Mouse (Mus musculus) stomach, embryonic 16.5 days (tissue): Measurements from ENCODE around the gene 7530416G11Rik. TPM values are rescaled to one million over a fixed set of nuclear protein-coding genes. Genes with fewer than 3 reads are reported as not detected.

Experiments
- ATAC-seq: fragments of 200-750 bp; cut with Nextera tagmentation; 2 replicates; pipeline ENCODE4 v1.8.0; 2017; ENCODE audit warnings: moderate number of reproducible peaks, moderate TSS enrichment; ENCODE audit not compliant: insufficient read depth, low FRiP score
- H3K27ac ChIP-seq: fragments of 300-500 bp; sonication (generic); 2 replicates; pipeline ENCODE4 v1.5.1; 2014; ENCODE audit warnings: low read length
- H3K27me3 ChIP-seq: fragments of 300-500 bp; sonication (generic); 2 replicates; pipeline ENCODE4 v1.6.1; 2014; ENCODE audit warnings: low read length, control low read depth, mixed read lengths; ENCODE audit not compliant: control insufficient read depth, insufficient read depth
- H3K36me3 ChIP-seq: fragments of 300-500 bp; sonication (generic); 2 replicates; pipeline ENCODE4 v1.6.1; 2014; ENCODE audit warnings: low read length; ENCODE audit not compliant: control insufficient read depth, insufficient read depth
- H3K4me1 ChIP-seq: fragments of 300-500 bp; sonication (generic); 2 replicates; pipeline ENCODE4 v1.6.1; 2014; ENCODE audit warnings: low read length, control low read depth, mixed read lengths; ENCODE audit not compliant: control insufficient read depth, insufficient read depth
- H3K4me2 ChIP-seq: fragments of 300-500 bp; sonication (generic); 2 replicates; pipeline ENCODE4 v1.6.1; 2014; ENCODE audit warnings: low read depth, low read length, mixed read lengths
- H3K4me3 ChIP-seq: fragments of 300-500 bp; sonication (generic); replicated peaks from 2 replicates; pipeline ENCODE4 v1.5.1; 2014; ENCODE audit warnings: mild to moderate bottlenecking, low read length
- H3K9ac ChIP-seq: fragments of 300-500 bp; sonication (generic); 2 replicates; pipeline ENCODE4 v1.6.1; 2014; ENCODE audit warnings: low read length
- H3K9me3 ChIP-seq: fragments of 300-500 bp; sonication (generic); replicated peaks from 2 replicates; pipeline ENCODE4 v1.6.1; 2016; ENCODE audit warnings: low read length, control low read depth; ENCODE audit not compliant: control insufficient read depth
- WGBS: fragments of 180-500 bp; shearing (Covaris S2); extraction: QIAGEN DNeasy Blood & Tissue Kit; methylation state at CpG from one replicate; pipeline ENCODE4 v1.1.7; 2014; 5-methylcytosine and 5-hydroxymethylcytosine counted together
- polyA plus RNA-seq: library from polyadenylated mRNA; unstranded; fragments of >200 nt; fragmentation: Nextera tagmentation; extraction: Ambion mirVana; gene quantifications from 2 replicates; pipeline ENCODE4 v1.2.1, GENCODE M21; 2015

Gene 7530416G11Rik
- polyA plus RNA-seq, 1 experiment from 2014 or later, result not detected

GRCm38 (mm10) chr15:85469401-85469800 is 33.6 kb downstream of the 7530416G11Rik start:
- no peak overlapping the region for H3K9ac ChIP-seq
- no peaks in the 10 kb centered on the region for H3K4me1 ChIP-seq
- H3K4me3 ChIP-seq, result no peak overlapping the region
- H3K27ac ChIP-seq, result no peak overlapping the region
- H3K27me3 ChIP-seq, result no peaks in the 10 kb centered on the region
- ATAC-seq, result no peak
- H3K36me3 ChIP-seq, result no peaks in the 10 kb centered on the region; the same call in 1 of the 2 replicates
- H3K4me2 ChIP-seq, result no peak overlapping the region
- no peaks in the 10 kb centered on the region; the same call in 1 of the 2 replicates for H3K9me3 ChIP-seq
- whole genome bisulfite sequencing, result 60% methylated on average over 6 of the region's 6 CpGs

DNA sequence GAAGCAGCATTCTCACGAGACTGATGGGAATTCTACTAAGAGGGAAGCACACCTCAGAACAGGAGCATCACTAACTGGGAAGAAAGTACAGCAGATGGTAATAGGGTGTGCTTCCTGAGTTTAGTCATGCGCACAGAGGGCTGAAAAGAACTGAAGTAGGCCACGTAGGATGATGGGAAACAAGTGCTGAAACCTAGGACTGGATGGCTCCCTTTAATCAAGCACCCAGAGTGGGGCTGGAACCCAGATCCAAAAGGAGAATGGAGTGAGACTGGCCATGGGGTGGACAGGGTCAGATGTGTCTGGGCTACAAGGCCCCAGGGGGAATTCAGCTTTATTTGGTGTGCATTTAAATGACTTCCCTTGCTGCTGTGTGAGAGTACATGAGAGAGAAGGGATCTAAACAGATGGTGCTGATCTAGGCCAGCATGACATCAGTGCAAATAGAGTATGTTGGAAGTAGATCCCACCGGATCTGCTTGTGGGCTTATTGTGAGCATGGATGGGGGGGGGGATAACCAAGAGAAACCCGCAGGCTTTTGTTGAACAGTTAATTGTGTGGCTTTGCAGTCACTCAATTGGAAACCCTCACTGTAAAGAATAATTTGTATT is 36.5 kb downstream of the 7530416G11Rik start:
- 92% methylated on average over 5 of the region's 5 CpGs for WGBS
- no peak overlapping the region for H3K4me2 ChIP-seq
- H3K9me3 ChIP-seq, result no peaks in the 10 kb centered on the region
- H3K27ac ChIP-seq, result no peak overlapping the region
- no peak for ATAC-seq
- H3K36me3 ChIP-seq, result peaks cover 5% of the 10 kb centered on the region; the same call in 1 of the 2 replicates
- no peak overlapping the region for H3K4me3 ChIP-seq
- H3K27me3 ChIP-seq, result no peaks in the 10 kb centered on the region
- H3K4me1 ChIP-seq, result no peaks in the 10 kb centered on the region
- H3K9ac ChIP-seq, result no peak overlapping the region

GRCm38 (mm10) chr15:85464823-85465565 is 38.0 kb downstream of the 7530416G11Rik start:
- H3K27ac ChIP-seq, result no peak overlapping the region
- no peak overlapping the region for H3K9ac ChIP-seq
- WGBS, result 55% methylated on average over 10 of the region's 10 CpGs
- peaks cover 5% of the 10 kb centered on the region; the same call in 1 of the 2 replicates for H3K36me3 ChIP-seq
- H3K27me3 ChIP-seq, result no peaks in the 10 kb centered on the region
- ATAC-seq, result no peak
- no peaks in the 10 kb centered on the region for H3K4me1 ChIP-seq
- no peak overlapping the region for H3K4me2 ChIP-seq
- no peak overlapping the region for H3K4me3 ChIP-seq
- no peaks in the 10 kb centered on the region for H3K9me3 ChIP-seq

GRCm38 (mm10) chr15:85464190-85464589 is 38.8 kb downstream of the 7530416G11Rik start:
- no peak overlapping the region for H3K27ac ChIP-seq
- H3K4me2 ChIP-seq, result no peak overlapping the region
- H3K9ac ChIP-seq, result no peak overlapping the region
- no peak for ATAC-seq
- no peaks in the 10 kb centered on the region for H3K9me3 ChIP-seq
- no peaks in the 10 kb centered on the region for H3K4me1 ChIP-seq
- H3K4me3 ChIP-seq, result no peak overlapping the region
- peaks cover 5% of the 10 kb centered on the region; the same call in 1 of the 2 replicates for H3K36me3 ChIP-seq
- WGBS, result 30% methylated on average over 5 of the region's 5 CpGs
- H3K27me3 ChIP-seq, result no peaks in the 10 kb centered on the region

GRCm38 (mm10) chr15:85463027-85463790 is 39.8 kb downstream of the 7530416G11Rik start:
- Histone ChIP-seq H3K4me1 (0 out of 2 replicates have a peak, but pooled peaks cover 2% of the 10 kb centered on the region), H3K4me2 (no peak overlapping the region), H3K9me3 (no peaks in the 10 kb centered on the region), H3K27me3 (no peaks in the 10 kb centered on the region), H3K36me3 (peaks cover 5% of the 10 kb centered on the region; the same call in 1 of the 2 replicates), H3K27ac (no peak overlapping the region), H3K9ac (no peak overlapping the region), H3K4me3 (no peak overlapping the region)
- ATAC-seq, result no peak
- WGBS, result 76% methylated on average over 13 of the region's 13 CpGs

DNA sequence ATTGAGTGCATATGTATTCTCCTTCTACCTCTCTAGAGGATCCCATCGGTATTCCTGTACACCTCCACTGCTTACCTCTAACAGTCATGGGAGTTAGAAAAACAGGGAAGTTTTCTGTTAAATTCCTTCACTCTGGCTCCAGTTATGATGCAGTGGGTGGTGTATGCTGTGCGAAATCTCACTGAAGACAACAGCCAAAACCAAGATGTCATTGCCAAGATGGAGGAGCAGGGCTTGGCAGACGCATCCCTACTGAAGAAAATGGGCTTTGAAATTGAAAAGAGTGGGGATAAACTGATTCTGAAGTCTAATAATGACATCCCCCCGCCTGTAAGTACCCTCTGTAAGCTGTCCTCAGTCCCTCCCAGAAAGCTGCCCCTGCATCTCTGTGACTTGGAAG is 40.9 kb downstream of the 7530416G11Rik start:
- Histone ChIP-seq H3K4me1 (0 out of 2 replicates have a peak, but pooled peaks cover 3% of the 10 kb centered on the region), H3K9me3 (no peaks in the 10 kb centered on the region), H3K4me3 (no peak overlapping the region), H3K27me3 (no peaks in the 10 kb centered on the region), H3K27ac (no peak overlapping the region), H3K9ac (no peak overlapping the region), H3K36me3 (peaks cover 5% of the 10 kb centered on the region; the same call in 1 of the 2 replicates), H3K4me2 (no peak overlapping the region)
- WGBS, result 85% methylated on average over 4 of the region's 4 CpGs
- no peak for ATAC-seq

GRCm38 (mm10) chr15:85461541-85461940 is 41.5 kb downstream of the 7530416G11Rik start:
- no peak overlapping the region for H3K9ac ChIP-seq
- ATAC-seq, result no peak
- H3K4me3 ChIP-seq, result no peak overlapping the region
- no peak overlapping the region for H3K4me2 ChIP-seq
- H3K27me3 ChIP-seq, result no peaks in the 10 kb centered on the region
- H3K9me3 ChIP-seq, result no peaks in the 10 kb centered on the region
- WGBS, result 75% methylated on average over 4 of the region's 4 CpGs
- peaks cover 5% of the 10 kb centered on the region; the same call in 1 of the 2 replicates for H3K36me3 ChIP-seq
- no peak overlapping the region for H3K27ac ChIP-seq
- 0 out of 2 replicates have a peak, but pooled peaks cover 3% of the 10 kb centered on the region for H3K4me1 ChIP-seq

DNA sequence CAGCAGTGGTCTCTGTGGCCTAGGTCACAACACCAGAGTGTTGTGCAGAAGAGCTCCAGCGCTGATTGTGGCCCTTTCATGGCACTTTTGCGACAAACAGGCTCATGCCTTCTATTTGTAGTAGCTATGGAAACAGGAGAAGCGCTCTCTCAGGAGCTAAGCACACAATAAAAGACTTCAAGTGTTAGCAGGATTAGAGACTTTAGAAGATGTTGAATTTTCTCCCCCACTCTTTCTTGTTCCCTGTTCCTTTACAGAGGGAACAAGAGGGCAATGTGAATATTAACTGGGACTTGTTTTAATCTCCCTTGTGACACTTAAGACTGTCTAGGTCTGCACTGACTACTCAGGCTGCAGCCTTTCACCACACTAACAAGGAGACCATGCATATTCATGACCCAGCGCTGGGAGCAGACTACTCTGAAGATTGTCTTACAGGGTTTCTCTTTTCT is 44.4 kb downstream of the 7530416G11Rik start:
- Histone ChIP-seq H3K4me2 (no peak overlapping the region), H3K4me3 (no peak overlapping the region), H3K9me3 (no peaks in the 10 kb centered on the region), H3K9ac (no peak overlapping the region), H3K27ac (no peak overlapping the region; the same call in 1 of the 2 replicates), H3K36me3 (peaks cover 5% of the 10 kb centered on the region; the same call in 1 of the 2 replicates), H3K4me1 (0 out of 2 replicates have a peak, but pooled peaks cover 3% of the 10 kb centered on the region), H3K27me3 (no peaks in the 10 kb centered on the region)
- ATAC-seq, result no peak
- 58% methylated on average over 4 of the region's 4 CpGs for WGBS
